Mouse (Mus musculus) heart, embryonic 15.5 days (tissue): Measurements from ENCODE around the gene Gm7929. TPM values are rescaled to one million over a fixed set of nuclear protein-coding genes. Genes with fewer than 3 reads are reported as not detected.
"Not testable (repeated sequence)": the region's sequence is repeated elsewhere in the genome, so short reads cannot be mapped to it uniquely, and the experiment has no call there.

Experiments used
- ATAC-seq: fragments of 200-750 bp; cut with Nextera tagmentation; replicated peaks from 2 replicates; pipeline ENCODE4 v1.8.0; 2017; ENCODE audit warnings: low read depth, moderate TSS enrichment; ENCODE audit not compliant: insufficient number of reproducible peaks, insufficient read depth, low FRiP score
- H3K27ac ChIP-seq: fragments of 300-500 bp; sonication (generic); 2 replicates; pipeline ENCODE4 v1.5.1; 2015; ENCODE audit warnings: mild to moderate bottlenecking, inconsistent platforms
- H3K27me3 ChIP-seq: fragments of 300-500 bp; sonication (generic); 2 replicates; pipeline ENCODE4 v1.6.1; 2015; ENCODE audit warnings: inconsistent platforms
- H3K36me3 ChIP-seq: fragments of 300-500 bp; sonication (generic); 2 replicates; pipeline ENCODE4 v1.6.1; 2015; ENCODE audit warnings: mild to moderate bottlenecking, inconsistent platforms
- H3K4me1 ChIP-seq: fragments of 300-500 bp; sonication (generic); replicated peaks from 2 replicates; pipeline ENCODE4 v1.6.1; 2015; ENCODE audit warnings: inconsistent platforms
- H3K4me2 ChIP-seq: fragments of 300-500 bp; sonication (generic); 2 replicates; pipeline ENCODE4 v1.6.1; 2015; ENCODE audit warnings: inconsistent platforms, mild to moderate bottlenecking, moderate library complexity
- H3K4me3 ChIP-seq: fragments of 300-500 bp; sonication (generic); 2 replicates; pipeline ENCODE4 v1.5.1; 2015; ENCODE audit warnings: mild to moderate bottlenecking, inconsistent platforms
- H3K9ac ChIP-seq: fragments of 300-500 bp; sonication (generic); 2 replicates; pipeline ENCODE4 v1.6.1; 2015; ENCODE audit warnings: mild to moderate bottlenecking, inconsistent platforms
- H3K9me3 ChIP-seq: fragments of 300-500 bp; sonication (generic); replicated peaks from 2 replicates; pipeline ENCODE4 v1.6.1; 2016; ENCODE audit warnings: inconsistent platforms
- WGBS: fragments of 180-500 bp; shearing (Covaris S2); methylation state at CpG from one replicate; pipeline ENCODE4 v1.1.7; 2015; ENCODE audit warnings: mixed read lengths; 5-methylcytosine and 5-hydroxymethylcytosine counted together
- polyA plus RNA-seq: library from polyadenylated mRNA; unstranded; fragments of >200 nt; fragmentation: Nextera tagmentation; extraction: Ambion mirVana; gene quantifications from 2 replicates; pipeline ENCODE4 v1.2.1, GENCODE M21; 2015

Gm7929 gene
- polyA plus RNA-seq: not detected in 2 replicates

GRCm38 (mm10) chr14:41750514-41750913 is at the start of gene Gm7929:
Gene Gm7929 (minus strand): TSS chr14:41750614.
- H3K4me1 ChIP-seq, ATAC-seq, H3K27ac ChIP-seq, H3K4me3 ChIP-seq, H3K36me3 ChIP-seq, H3K27me3 ChIP-seq, H3K4me2 ChIP-seq, H3K9me3 ChIP-seq, H3K9ac ChIP-seq: not testable (repeated sequence)
- WGBS: 47% methylated on average over 1 of the region's 1 CpGs

GRCm38 (mm10) chr14:41772341-41772740 is 21.9 kb upstream of the Gm7929 start, which contains the start of gene Gm47189:
Gene Gm47189 (minus strand): TSS chr14:41772441.
- not testable (repeated sequence) for H3K4me2 ChIP-seq, H3K9ac ChIP-seq, H3K4me1 ChIP-seq, H3K27me3 ChIP-seq, H3K27ac ChIP-seq, H3K4me3 ChIP-seq, H3K9me3 ChIP-seq, ATAC-seq, H3K36me3 ChIP-seq

GRCm38 (mm10) chr14:41755931-41756330 is 5.5 kb upstream of the Gm7929 start:
- not testable (repeated sequence) for H3K4me3 ChIP-seq, H3K4me2 ChIP-seq, H3K9me3 ChIP-seq, H3K4me1 ChIP-seq, H3K27me3 ChIP-seq, H3K9ac ChIP-seq, ATAC-seq, H3K36me3 ChIP-seq, H3K27ac ChIP-seq
- WGBS: 67% methylated on average over 2 of the region's 3 CpGs

GRCm38 (mm10) chr14:41723437-41723836 is 27.0 kb downstream of the Gm7929 start:
- not testable (repeated sequence) for H3K9ac ChIP-seq, H3K4me3 ChIP-seq, H3K36me3 ChIP-seq, H3K9me3 ChIP-seq, H3K4me2 ChIP-seq, ATAC-seq, H3K4me1 ChIP-seq, H3K27me3 ChIP-seq, H3K27ac ChIP-seq
- WGBS: 63% methylated on average over 17 of the region's 17 CpGs

GRCm38 (mm10) chr14:41717180-41717579 is 33.2 kb downstream of the Gm7929 start:
- H3K9me3 ChIP-seq, H3K27me3 ChIP-seq, H3K27ac ChIP-seq, H3K4me3 ChIP-seq, ATAC-seq, H3K4me2 ChIP-seq, H3K36me3 ChIP-seq, H3K4me1 ChIP-seq, H3K9ac ChIP-seq: not testable (repeated sequence)
- WGBS: 69% methylated on average over 1 of the region's 1 CpGs

GRCm38 (mm10) chr14:41701785-41702184 is 48.6 kb downstream of the Gm7929 start, which contains the start of gene Gm8068:
Gene Gm8068 (minus strand): TSS chr14:41701885.
- not testable (repeated sequence) for H3K27ac ChIP-seq, H3K9ac ChIP-seq, H3K9me3 ChIP-seq, H3K36me3 ChIP-seq, ATAC-seq, H3K4me3 ChIP-seq, H3K4me1 ChIP-seq, H3K4me2 ChIP-seq, H3K27me3 ChIP-seq
- WGBS: no CpG with 5 or more reads among the region's 3 CpGs

Other genes starting within 250 kb of the Gm7929 start
- not detected in 2 replicates for gene Gm7970, start 195.0 kb downstream of the Gm7929 start, polyA plus RNA-seq
- gene 1700049E17Rik2, start 177.4 kb downstream of the Gm7929 start, polyA plus RNA-seq: not detected in 2 replicates
- gene Gm3072, start 126.0 kb downstream of the Gm7929 start, polyA plus RNA-seq: not detected in 2 replicates
- not detected in 2 replicates for gene Gm3676, start 104.1 kb downstream of the Gm7929 start, polyA plus RNA-seq
- not detected in 2 replicates for gene Gm8068, start 48.7 kb downstream of the Gm7929 start, polyA plus RNA-seq
- not detected in 2 replicates for gene Gm47189, start 21.8 kb upstream of the Gm7929 start, polyA plus RNA-seq
- gene Gm7980, start 156.7 kb upstream of the Gm7929 start, polyA plus RNA-seq: not detected in 2 replicates
- gene 1700049E17Rik1, start 174.3 kb upstream of the Gm7929 start, polyA plus RNA-seq: not detected in 2 replicates
- not detected in 2 replicates for gene 1700024B05Rik, start 193.4 kb upstream of the Gm7929 start, polyA plus RNA-seq
- gene Gm6401, start 217.3 kb upstream of the Gm7929 start, polyA plus RNA-seq: not detected in 2 replicates
- gene Gm3543, start 232.7 kb upstream of the Gm7929 start, polyA plus RNA-seq: not detected in 2 replicates